Mouse (Mus musculus): ENCODE results near the gene Gm4302. TPM values are rescaled to one million over a fixed set of nuclear protein-coding genes. Genes with fewer than 3 reads are reported as not detected.
"Not testable (repeated sequence)": the region's sequence is repeated elsewhere in the genome, so short reads cannot be mapped to it uniquely, and the experiment has no call there.

Gm4302 gene
- total RNA-seq (2021) = not detected
- long read RNA-seq, experiment 1 = 0 reads
- long read RNA-seq, experiment 2 = 0 reads

DNA sequence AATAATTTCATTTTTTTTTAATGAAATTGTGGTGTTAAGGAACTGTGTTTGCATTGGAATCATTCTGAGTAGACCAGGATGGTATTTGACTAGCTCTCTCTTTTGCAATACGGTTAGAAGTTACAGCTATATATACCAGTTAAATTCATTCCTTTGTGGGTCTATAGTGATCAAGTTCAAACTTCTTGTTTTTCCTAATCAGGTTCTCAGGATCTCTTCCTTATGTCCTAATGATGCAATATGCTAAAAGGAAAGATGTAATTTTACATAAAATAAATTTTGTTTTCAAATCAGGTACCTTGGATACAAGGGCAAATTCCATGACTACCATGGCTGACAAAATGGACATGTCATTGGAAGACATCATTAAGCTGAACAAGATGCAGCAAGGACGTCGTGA, at the start of gene Gm4302:
Gm4302 (plus strand) TSS at position 301 of the 400 bp plus-strand sequence.
- not testable (repeated sequence) for DNase-seq (ENCODE audit: low spot score in 2 of 2); H3K27ac ChIP-seq; H3K4me3 ChIP-seq

DNA sequence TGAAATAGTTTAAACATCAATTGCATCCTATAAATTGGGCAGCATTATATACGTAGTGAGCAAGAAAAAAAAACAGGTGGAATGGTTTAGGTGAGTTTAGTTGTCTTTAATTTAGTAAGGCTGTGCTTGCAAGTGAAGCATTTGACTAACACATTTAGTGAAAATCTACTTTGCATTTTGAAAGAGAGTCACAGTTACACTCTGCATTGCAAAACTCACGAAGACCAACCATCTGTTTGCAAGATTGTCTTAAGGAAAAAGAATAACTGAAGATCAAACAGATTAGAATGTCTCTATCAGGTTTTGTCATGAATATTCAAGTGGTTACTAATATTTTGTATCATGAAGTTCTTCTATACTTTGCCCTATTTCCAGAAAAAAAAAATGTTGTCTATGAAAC, 44.5 kb upstream of the Gm4302 start:
- DNase-seq (ENCODE audit: low spot score in 2 of 2) = no peak
- no peak overlapping the region for H3K27ac ChIP-seq
- H3K4me3 ChIP-seq = no peak overlapping the region
- no peak for TF ChIP-seq CTCF (conservative IDR thresholded peaks at IDR 0.05)

DNA sequence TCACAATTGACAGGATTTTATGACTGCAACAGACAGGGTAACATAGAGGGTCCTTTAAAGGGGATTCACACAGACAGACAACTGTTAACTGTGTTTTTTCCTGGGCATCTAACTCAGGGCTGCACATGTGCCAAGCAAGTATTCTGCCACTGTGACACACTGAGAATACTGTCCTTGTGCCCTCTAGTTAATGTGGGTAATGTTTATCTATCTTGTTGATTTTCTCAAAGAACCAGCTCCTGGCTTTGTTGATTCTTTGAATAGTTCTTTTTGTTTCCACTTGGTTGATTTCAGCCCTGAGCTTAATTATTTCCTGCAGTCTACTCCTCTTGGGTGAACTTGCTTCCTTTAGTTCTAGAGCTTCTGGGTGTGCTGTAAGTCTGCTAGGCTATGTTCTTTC, 40.5 kb upstream of the Gm4302 start:
- DNase-seq (ENCODE audit: low spot score in 2 of 2); H3K27ac ChIP-seq: not testable (repeated sequence)

DNA sequence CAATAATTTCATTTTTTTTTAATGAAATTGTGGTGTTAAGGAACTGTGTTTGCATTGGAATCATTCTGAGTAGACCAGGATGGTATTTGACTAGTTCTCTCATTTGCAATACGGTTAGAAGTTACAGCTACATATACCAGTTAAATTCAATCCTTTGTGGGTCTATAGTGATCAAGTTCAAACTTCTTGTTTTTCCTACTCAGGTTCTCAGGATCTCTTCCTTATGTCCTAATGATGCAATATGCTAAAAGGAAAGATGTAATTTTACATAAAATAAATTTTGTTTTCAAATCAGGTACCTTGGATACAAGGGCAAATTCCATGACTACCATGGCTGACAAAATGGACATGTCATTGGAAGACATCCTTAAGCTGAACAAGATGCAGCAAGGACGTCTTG, 5.3 kb upstream of the Gm4302 start, which contains the start of gene Gm4301:
Gm4301 (plus strand) TSS at position 301 of the 400 bp plus-strand sequence.
- not testable (repeated sequence) for H3K27ac ChIP-seq; DNase-seq (ENCODE audit: low spot score in 2 of 2); H3K4me3 ChIP-seq

More for the DNA sequence above, 40.5 kb upstream of the Gm4302 start:
- H3K4me3 ChIP-seq = not testable (repeated sequence)

DNA sequence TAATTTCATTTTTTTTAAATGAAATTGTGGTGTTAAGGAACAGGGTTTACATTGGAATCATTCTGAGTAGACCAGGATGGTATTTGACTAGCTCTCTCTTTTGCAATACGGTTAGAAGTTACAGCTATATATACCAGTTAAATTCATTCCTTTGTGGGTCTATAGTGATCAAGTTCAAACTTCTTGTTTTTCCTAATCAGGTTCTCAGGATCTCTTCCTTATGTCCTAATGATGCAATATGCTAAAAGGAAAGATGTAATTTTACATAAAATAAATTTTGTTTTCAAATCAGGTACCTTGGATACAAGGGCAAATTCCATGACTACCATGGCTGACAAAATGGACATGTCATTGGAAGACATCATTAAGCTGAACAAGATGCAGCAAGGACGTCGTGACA, 5.0 kb downstream of the Gm4302 start, which contains the start of gene Gm4303:
Gm4303 (plus strand) TSS at position 301 of the 400 bp plus-strand sequence.
- H3K4me3 ChIP-seq; DNase-seq (ENCODE audit: low spot score in 2 of 2); H3K27ac ChIP-seq: not testable (repeated sequence)

DNA sequence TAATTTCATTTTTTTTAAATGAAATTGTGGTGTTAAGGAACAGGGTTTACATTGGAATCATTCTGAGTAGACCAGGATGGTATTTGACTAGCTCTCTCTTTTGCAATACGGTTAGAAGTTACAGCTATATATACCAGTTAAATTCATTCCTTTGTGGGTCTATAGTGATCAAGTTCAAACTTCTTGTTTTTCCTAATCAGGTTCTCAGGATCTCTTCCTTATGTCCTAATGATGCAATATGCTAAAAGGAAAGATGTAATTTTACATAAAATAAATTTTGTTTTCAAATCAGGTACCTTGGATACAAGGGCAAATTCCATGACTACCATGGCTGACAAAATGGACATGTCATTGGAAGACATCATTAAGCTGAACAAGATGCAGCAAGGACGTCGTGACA, 10.2 kb downstream of the Gm4302 start, which contains the start of gene Gm4305:
Gm4305 (plus strand) TSS at position 301 of the 400 bp plus-strand sequence.
- not testable (repeated sequence) for H3K27ac ChIP-seq; H3K4me3 ChIP-seq; DNase-seq (ENCODE audit: low spot score in 2 of 2)

DNA sequence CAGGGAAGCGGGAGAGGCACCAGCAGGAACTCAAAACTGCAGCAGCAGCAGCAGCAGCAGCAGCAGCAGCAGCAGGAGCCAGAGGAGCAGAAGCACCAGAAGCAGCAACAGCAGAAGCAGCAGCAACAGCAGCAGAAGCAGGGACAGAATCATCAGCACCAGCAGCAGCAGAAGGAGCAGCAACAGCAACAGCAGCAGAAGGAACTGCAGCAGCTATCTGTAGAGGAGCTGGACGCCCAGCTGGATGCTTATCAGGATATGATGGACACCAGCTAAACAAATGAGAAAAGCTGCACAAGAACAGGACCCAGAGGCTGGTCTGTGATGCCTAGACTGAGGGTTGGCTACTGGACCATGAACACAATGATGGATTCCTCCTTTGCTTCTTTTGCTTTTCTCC, 16.2 kb downstream of the Gm4302 start:
- H3K4me3 ChIP-seq, H3K27ac ChIP-seq: not testable (repeated sequence)
- DNase-seq (ENCODE audit: low spot score in 2 of 2) = peak in 1 of 2 experiments; percentile 1

DNA sequence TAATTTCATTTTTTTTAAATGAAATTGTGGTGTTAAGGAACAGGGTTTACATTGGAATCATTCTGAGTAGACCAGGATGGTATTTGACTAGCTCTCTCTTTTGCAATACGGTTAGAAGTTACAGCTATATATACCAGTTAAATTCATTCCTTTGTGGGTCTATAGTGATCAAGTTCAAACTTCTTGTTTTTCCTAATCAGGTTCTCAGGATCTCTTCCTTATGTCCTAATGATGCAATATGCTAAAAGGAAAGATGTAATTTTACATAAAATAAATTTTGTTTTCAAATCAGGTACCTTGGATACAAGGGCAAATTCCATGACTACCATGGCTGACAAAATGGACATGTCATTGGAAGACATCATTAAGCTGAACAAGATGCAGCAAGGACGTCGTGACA, 20.4 kb downstream of the Gm4302 start, which contains the start of gene Gm4307:
Gm4307 (plus strand) TSS at position 301 of the 400 bp plus-strand sequence.
- not testable (repeated sequence) for DNase-seq (ENCODE audit: low spot score in 2 of 2); H3K4me3 ChIP-seq; H3K27ac ChIP-seq

DNA sequence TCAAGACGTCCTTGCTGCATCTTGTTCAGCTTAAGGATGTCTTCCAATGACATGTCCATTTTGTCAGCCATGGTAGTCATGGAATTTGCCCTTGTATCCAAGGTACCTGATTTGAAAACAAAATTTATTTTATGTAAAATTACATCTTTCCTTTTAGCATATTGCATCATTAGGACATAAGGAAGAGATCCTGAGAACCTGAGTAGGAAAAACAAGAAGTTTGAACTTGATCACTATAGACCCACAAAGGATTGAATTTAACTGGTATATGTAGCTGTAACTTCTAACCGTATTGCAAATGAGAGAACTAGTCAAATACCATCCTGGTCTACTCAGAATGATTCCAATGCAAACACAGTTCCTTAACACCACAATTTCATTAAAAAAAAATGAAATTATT, 41.8 kb downstream of the Gm4302 start, which contains the start of gene Gm4312:
Gm4312 (minus strand) TSS at position 101 of the 400 bp plus-strand sequence.
- not testable (repeated sequence) for DNase-seq (ENCODE audit: low spot score in 2 of 2); H3K4me3 ChIP-seq; H3K27ac ChIP-seq

Other genes starting within 250 kb of the Gm4302 start
- gene Gm4301, start 5.2 kb upstream of the Gm4302 start, total RNA-seq (2021) = not detected
- not detected for gene Gm4303, start 5.1 kb downstream of the Gm4302 start, total RNA-seq (2021)
- gene Gm4305, start 10.3 kb downstream of the Gm4302 start, total RNA-seq (2021) = not detected
- not detected for gene Gm4307, start 20.5 kb downstream of the Gm4302 start, total RNA-seq (2021)
- not detected for gene Gm4312, start 41.7 kb downstream of the Gm4302 start, total RNA-seq (2021)
- 10 to 100 TPM in 1 of 2 experiments, 1 to 10 TPM in 1; 9.8 to 12.0 TPM for gene Tmtc3, start 146.5 kb downstream of the Gm4302 start, total RNA-seq (2021)
- gene Cep290, start 146.7 kb downstream of the Gm4302 start, total RNA-seq (2021) = 10 to 100 TPM; 13.4 to 14.9 TPM
- gene 4930430F08Rik, start 249.6 kb downstream of the Gm4302 start, total RNA-seq (2021) = 10 to 100 TPM; 22.7 to 27.2 TPM
- not detected for gene 1700017N19Rik, start 249.6 kb downstream of the Gm4302 start, total RNA-seq (2021)

Measured in layer of hippocampus, adult 2 months (tissue).